Comparison of ENCODE assay signal across 8 mouse cellular contexts in genomic region chr13:43302651-43303160, GRCm38 (mm10). TPM values are rescaled to one million over a fixed set of nuclear protein-coding genes. Genes with fewer than 3 reads are reported as not detected.
DNase-seq lines count a peak whose midpoint lies in the region; ATAC-seq lines count a peak whose summit lies in the region.

No protein-coding gene starts in this region.

- peak overlapping the region; percentile 72 for H3K4me3 ChIP-seq in forebrain, embryonic 14.5 days (ENCODE audit: low read depth, low read length)
- peak overlapping the region; percentile 73 for H3K4me3 ChIP-seq in limb, embryonic 10.5 days

- H3K4me1 ChIP-seq in forebrain, embryonic 14.5 days (ENCODE audit: control insufficient read depth, insufficient read depth, low read length) = peaks cover 20% of the 10 kb centered on the region
- H3K4me1 ChIP-seq in limb, embryonic 10.5 days = peaks cover 27% of the 10 kb centered on the region

- H3K9ac ChIP-seq in forebrain, embryonic 14.5 days (ENCODE audit: low read length) = peak overlapping the region; percentile 82

- WGBS in forebrain, embryonic 14.5 days = under 1% methylated on average over 19 of the region's 19 CpGs
- WGBS in limb, embryonic 10.5 days = 4% methylated on average over 19 of the region's 19 CpGs

- H3K4me2 ChIP-seq in forebrain, embryonic 14.5 days (ENCODE audit: low read length) = peak overlapping the region; percentile 95

- 0 out of 2 replicates have a peak, but pooled peaks cover 3% of the 10 kb centered on the region for H3K27me3 ChIP-seq in forebrain, embryonic 14.5 days (replicated peaks; ENCODE audit: control insufficient read depth, insufficient read depth, low read length)
- H3K27me3 ChIP-seq in limb, embryonic 10.5 days (ENCODE audit: low read depth, poor library complexity, severe bottlenecking) = peaks cover 73% of the 10 kb centered on the region

- ATAC-seq in forebrain, embryonic 14.5 days = peak; percentile 3; the same call in 1 of the 2 replicates

- intact Hi-C loops in gastrocnemius, postnatal 36 days (cut with DNase I) = loop anchor here (5.0 kb wide), 2 partner anchors 65 to 100 kb away; no protein-coding TSS in a partner anchor

- DNase-seq in layer of hippocampus, adult 9-11 months = peak; percentile 49
- no peak for DNase-seq in layer of hippocampus, adult 9-10 months (ENCODE audit: low spot score)
- DNase-seq in brain, adult 2 months (ENCODE audit: low read depth, low spot score) = peak; percentile 68
- peak; percentile 55 for DNase-seq in forebrain, embryonic 14.5 days (ENCODE audit: low spot score)
- no peak for DNase-seq in limb, embryonic 10.5 days (ENCODE audit: low spot score)
- DNase-seq in naive thymus-derived CD4-positive, alpha-beta T cell, adult 2 months (ENCODE audit: low read depth) = peak; percentile 54
- no peak for DNase-seq in spleen, postnatal 4 days (ENCODE audit: low spot score in 2 of 2)
- DNase-seq in gastrocnemius, postnatal 36 days = no peak

- H3K36me3 ChIP-seq in forebrain, embryonic 14.5 days (ENCODE audit: control insufficient read depth, insufficient read depth, low read length) = no peaks in the 10 kb centered on the region
- H3K36me3 ChIP-seq in limb, embryonic 10.5 days = no peaks in the 10 kb centered on the region

- H3K27ac ChIP-seq in forebrain, embryonic 14.5 days (ENCODE audit: low read depth, low read length) = peak overlapping the region; percentile 87
- H3K27ac ChIP-seq in limb, embryonic 10.5 days = no peak overlapping the region

- no peaks in the 10 kb centered on the region for H3K9me3 ChIP-seq in forebrain, embryonic 14.5 days (replicated peaks; ENCODE audit: control insufficient read depth, low read length)
- H3K9me3 ChIP-seq in limb, embryonic 10.5 days (replicated peaks) = no peaks in the 10 kb centered on the region

RNA-seq across cellular contexts. Expression of gene Gfod1, which starts 1.3 kb away (rescaled TPM):
- 2.4 and 2.7 TPM in 2 replicates for polyA plus RNA-seq in forebrain, embryonic 14.5 days (2014; fragmentation: Nextera tagmentation; extraction: Ambion mirVana)
- 0.13 and 0.23 TPM in 2 replicates for polyA plus RNA-seq in limb, embryonic 10.5 days (2016; fragmentation: Nextera tagmentation; extraction: Ambion mirVana)
- total RNA-seq in gastrocnemius, postnatal 36 days (2021) = 1 to 10 TPM; 4.3 to 5.9 TPM

Comparison
In these comparisons a context has a peak if more than half of its experiments do, and no peak if none do; other contexts are left out.
1. DNase-seq: peak in layer of hippocampus, adult 9-11 months (single experiment), brain, adult 2 months (single experiment), forebrain, embryonic 14.5 days (single experiment) and naive thymus-derived CD4-positive, alpha-beta T cell, adult 2 months (single experiment); none in layer of hippocampus, adult 9-10 months (single experiment), limb, embryonic 10.5 days (single experiment), spleen, postnatal 4 days (0 of 2) and gastrocnemius, postnatal 36 days (0 of 2).